Mouse (Mus musculus): ENCODE measurements around the gene Pdcl. TPM values are rescaled to one million over a fixed set of nuclear protein-coding genes. Genes with fewer than 3 reads are reported as not detected.

Gene Pdcl
- 26.3 and 26.7 TPM in 2 replicates for polyA plus RNA-seq (2015; fragmentation: Nextera tagmentation; extraction: Ambion mirVana)

GRCm38 (mm10) chr2:37358633-37359540 lies at the start of gene Pdcl:
Gene Pdcl, minus strand, starts transcription at chr2:37359332.

DNA sequence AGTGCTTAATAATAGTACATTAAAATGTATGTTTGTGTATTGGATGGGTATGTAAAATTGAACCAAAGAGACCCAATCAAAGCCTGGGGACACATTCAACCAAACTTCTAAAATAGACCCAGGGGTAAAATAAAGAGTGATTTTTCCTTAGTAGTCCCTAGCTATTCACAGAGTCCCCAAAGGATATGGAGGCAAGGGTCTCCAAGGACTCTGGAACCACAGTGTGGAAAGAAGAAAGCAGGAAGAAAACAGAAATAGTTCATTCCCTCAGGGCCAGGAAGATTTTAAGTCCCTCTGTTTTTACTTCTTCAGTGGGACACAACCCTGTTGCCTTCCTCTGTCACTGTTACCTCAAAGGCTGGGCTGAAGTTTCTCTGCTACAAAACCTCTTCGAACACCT lies 32.9 kb downstream of the Pdcl start, which contains the start of gene Olfr368:
Gene Olfr368, plus strand, starts transcription at position 301 of the 400 bp plus-strand sequence.

Other genes with a start within 250 kb of the Pdcl start
- not detected in 2 replicates for gene Olfr362, start 241.4 kb downstream of the Pdcl start, polyA plus RNA-seq (2015; fragmentation: Nextera tagmentation; extraction: Ambion mirVana)
- gene Olfr364-ps1, start 220.0 kb downstream of the Pdcl start, polyA plus RNA-seq (2015; fragmentation: Nextera tagmentation; extraction: Ambion mirVana) = not detected in 2 replicates
- not detected in 2 replicates for gene Olfr365, start 171.1 kb downstream of the Pdcl start, polyA plus RNA-seq (2015; fragmentation: Nextera tagmentation; extraction: Ambion mirVana)
- gene Olfr366, start 147.8 kb downstream of the Pdcl start, polyA plus RNA-seq (2015; fragmentation: Nextera tagmentation; extraction: Ambion mirVana) = not detected in 2 replicates
- not detected in 2 replicates for gene Olfr368, start 32.8 kb downstream of the Pdcl start, polyA plus RNA-seq (2015; fragmentation: Nextera tagmentation; extraction: Ambion mirVana)
- gene Rc3h2, start 63.6 kb upstream of the Pdcl start, polyA plus RNA-seq (2015; fragmentation: Nextera tagmentation; extraction: Ambion mirVana) = 5.2 and 6.4 TPM in 2 replicates
- gene Zbtb26, start 83.8 kb upstream of the Pdcl start, polyA plus RNA-seq (2015; fragmentation: Nextera tagmentation; extraction: Ambion mirVana) = 2.2 and 3.0 TPM in 2 replicates
- gene Zbtb6, start 83.8 kb upstream of the Pdcl start, polyA plus RNA-seq (2015; fragmentation: Nextera tagmentation; extraction: Ambion mirVana) = 2.0 and 2.3 TPM in 2 replicates
- 16.2 and 18.1 TPM in 2 replicates for gene Rabgap1, start 83.9 kb upstream of the Pdcl start, polyA plus RNA-seq (2015; fragmentation: Nextera tagmentation; extraction: Ambion mirVana)
- 0.35 and 0.59 TPM in 2 replicates for gene Gpr21, start 157.0 kb upstream of the Pdcl start, polyA plus RNA-seq (2015; fragmentation: Nextera tagmentation; extraction: Ambion mirVana)